Mouse (Mus musculus): ENCODE data around the gene Vstm2l. TPM values are rescaled to one million over a fixed set of nuclear protein-coding genes. Genes with fewer than 3 reads are reported as not detected.

Vstm2l gene
- polyA plus RNA-seq, 1 experiment from 2014 or later = 0.90 TPM

- Histone ChIP-seq H3K36me3 (ENCODE audit: control insufficient read depth, insufficient read depth) (no peaks in the 10 kb centered on the region), H3K9me3 (ENCODE audit: control insufficient read depth) (no peaks in the 10 kb centered on the region), H3K4me3 (ENCODE audit: low read depth, low read length) (no peak overlapping the region), H3K27ac (ENCODE audit: low read depth, low read length) (no peak overlapping the region), H3K4me2 (replicated peaks; ENCODE audit: low read depth) (peak overlapping the region; percentile 17; the same call in 1 of the 2 replicates), H3K27me3 (replicated peaks; ENCODE audit: control insufficient read depth, insufficient read depth, low read length) (peaks cover 32% of the 10 kb centered on the region), H3K4me1 (replicated peaks; ENCODE audit: control insufficient read depth, insufficient read depth, low read length) (no peaks in the 10 kb centered on the region), H3K9ac (ENCODE audit: low read depth, low read length) (no peak overlapping the region)
- WGBS = 45% methylated on average over 11 of the region's 11 CpGs
- TF ChIP-seq CTCF (IDR thresholded peaks at IDR 0.05; ENCODE audit: low read depth) = no peak; the same call in 1 of the 2 replicates
- ATAC-seq = peak; percentile 78
These were observed 21.2 kb downstream of the Vstm2l start for GRCm38 (mm10) chr2:157935444-157936171.

DNA sequence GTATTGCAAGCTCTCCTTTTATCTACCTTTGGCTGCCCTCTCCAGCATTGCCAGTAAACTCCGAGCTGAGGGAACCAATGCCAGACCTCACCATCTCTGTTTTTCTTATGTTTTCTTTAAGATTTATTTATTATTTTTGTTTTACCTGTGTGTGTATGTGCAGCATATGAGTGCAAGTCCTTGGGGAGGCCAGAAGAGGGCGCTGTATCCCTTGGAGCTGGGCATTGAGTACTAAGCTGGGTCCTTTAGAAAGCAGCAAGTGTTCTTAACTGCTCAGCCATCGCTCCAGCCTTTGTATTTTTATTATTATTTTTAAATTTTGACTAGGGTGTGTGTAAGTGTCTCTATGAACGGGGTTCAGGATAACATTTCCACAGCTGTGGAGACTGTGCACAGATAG lies 22.2 kb downstream of the Vstm2l start:
- TF ChIP-seq CTCF (IDR thresholded peaks at IDR 0.05; ENCODE audit: low read depth) = peak; percentile 17; the same call in 1 of the 2 replicates
- H3K36me3 ChIP-seq (ENCODE audit: control insufficient read depth, insufficient read depth) = no peaks in the 10 kb centered on the region
- no peak overlapping the region for H3K9ac ChIP-seq (ENCODE audit: low read depth, low read length)
- no peaks in the 10 kb centered on the region for H3K9me3 ChIP-seq (ENCODE audit: control insufficient read depth)
- no peak for ATAC-seq
- H3K4me3 ChIP-seq (ENCODE audit: low read depth, low read length) = no peak overlapping the region
- no peak overlapping the region for H3K27ac ChIP-seq (ENCODE audit: low read depth, low read length)
- 0 out of 2 replicates have a peak, but pooled peaks cover 2% of the 10 kb centered on the region for H3K4me1 ChIP-seq (replicated peaks; ENCODE audit: control insufficient read depth, insufficient read depth, low read length)
- H3K27me3 ChIP-seq (replicated peaks; ENCODE audit: control insufficient read depth, insufficient read depth, low read length) = peaks cover 42% of the 10 kb centered on the region
- WGBS = 80% methylated on average over 4 of the region's 4 CpGs
- no peak overlapping the region for H3K4me2 ChIP-seq (replicated peaks; ENCODE audit: low read depth)

DNA sequence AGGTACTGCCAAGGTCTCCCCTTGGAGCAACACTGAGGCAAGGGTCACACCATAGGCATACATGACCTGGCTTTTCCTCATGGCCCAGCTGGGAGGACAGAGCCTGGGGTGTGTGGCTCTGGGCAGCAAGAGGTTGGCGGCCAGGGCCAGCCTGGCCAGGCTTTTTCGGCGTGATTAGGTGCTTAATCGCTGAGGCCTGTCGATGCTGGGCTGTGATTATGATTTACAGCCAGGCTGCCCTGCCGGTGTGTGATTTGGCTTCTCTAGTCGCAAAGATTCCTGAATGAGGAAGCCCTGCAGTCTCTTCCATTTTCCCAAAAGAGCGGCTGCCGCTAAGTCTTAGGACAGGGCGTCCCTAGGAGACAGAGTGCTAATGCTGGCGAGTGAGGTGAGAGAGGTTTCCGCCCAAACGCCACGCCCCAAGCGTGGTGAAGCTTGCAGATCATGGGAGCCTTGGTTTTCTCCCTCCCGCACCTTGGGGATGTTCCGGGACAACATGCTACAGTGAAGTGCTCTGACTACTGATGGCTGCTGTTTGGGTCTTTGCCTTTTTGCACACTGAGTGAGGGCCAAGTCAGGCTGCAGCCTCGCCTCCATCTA lies 26.2 kb downstream of the Vstm2l start:
- Histone ChIP-seq H3K4me1 (replicated peaks; ENCODE audit: control insufficient read depth, insufficient read depth, low read length) (peaks cover 2% of the 10 kb centered on the region; the same call in 1 of the 2 replicates), H3K36me3 (ENCODE audit: control insufficient read depth, insufficient read depth) (no peaks in the 10 kb centered on the region), H3K9ac (ENCODE audit: low read depth, low read length) (no peak overlapping the region), H3K9me3 (ENCODE audit: control insufficient read depth) (no peaks in the 10 kb centered on the region), H3K27me3 (replicated peaks; ENCODE audit: control insufficient read depth, insufficient read depth, low read length) (peaks cover 63% of the 10 kb centered on the region), H3K27ac (ENCODE audit: low read depth, low read length) (no peak overlapping the region), H3K4me2 (replicated peaks; ENCODE audit: low read depth) (0 out of 2 replicates have a peak overlapping the region, but pooled peaks have one; percentile 6), H3K4me3 (ENCODE audit: low read depth, low read length) (0 out of 2 replicates have a peak overlapping the region, but pooled peaks have one; percentile 7)
- WGBS = 13% methylated on average over 18 of the region's 18 CpGs
- no peak for TF ChIP-seq CTCF (IDR thresholded peaks at IDR 0.05; ENCODE audit: low read depth)
- no peak for ATAC-seq

GRCm38 (mm10) chr2:157943514-157944155 lies 29.2 kb downstream of the Vstm2l start:
- Histone ChIP-seq H3K27ac (ENCODE audit: low read depth, low read length) (no peak overlapping the region), H3K27me3 (replicated peaks; ENCODE audit: control insufficient read depth, insufficient read depth, low read length) (peaks cover 48% of the 10 kb centered on the region), H3K4me1 (replicated peaks; ENCODE audit: control insufficient read depth, insufficient read depth, low read length) (peaks cover 2% of the 10 kb centered on the region; the same call in 1 of the 2 replicates), H3K4me2 (replicated peaks; ENCODE audit: low read depth) (peak overlapping the region; percentile 87), H3K36me3 (ENCODE audit: control insufficient read depth, insufficient read depth) (no peaks in the 10 kb centered on the region), H3K4me3 (ENCODE audit: low read depth, low read length) (peak overlapping the region; percentile 42), H3K9ac (ENCODE audit: low read depth, low read length) (peak overlapping the region; percentile 48), H3K9me3 (ENCODE audit: control insufficient read depth) (no peaks in the 10 kb centered on the region)
- peak; percentile 3; the same call in 1 of the 2 replicates for ATAC-seq
- 1% methylated on average over 41 of the region's 47 CpGs for WGBS
- peak; percentile 83 for TF ChIP-seq CTCF (IDR thresholded peaks at IDR 0.05; ENCODE audit: low read depth)

DNA sequence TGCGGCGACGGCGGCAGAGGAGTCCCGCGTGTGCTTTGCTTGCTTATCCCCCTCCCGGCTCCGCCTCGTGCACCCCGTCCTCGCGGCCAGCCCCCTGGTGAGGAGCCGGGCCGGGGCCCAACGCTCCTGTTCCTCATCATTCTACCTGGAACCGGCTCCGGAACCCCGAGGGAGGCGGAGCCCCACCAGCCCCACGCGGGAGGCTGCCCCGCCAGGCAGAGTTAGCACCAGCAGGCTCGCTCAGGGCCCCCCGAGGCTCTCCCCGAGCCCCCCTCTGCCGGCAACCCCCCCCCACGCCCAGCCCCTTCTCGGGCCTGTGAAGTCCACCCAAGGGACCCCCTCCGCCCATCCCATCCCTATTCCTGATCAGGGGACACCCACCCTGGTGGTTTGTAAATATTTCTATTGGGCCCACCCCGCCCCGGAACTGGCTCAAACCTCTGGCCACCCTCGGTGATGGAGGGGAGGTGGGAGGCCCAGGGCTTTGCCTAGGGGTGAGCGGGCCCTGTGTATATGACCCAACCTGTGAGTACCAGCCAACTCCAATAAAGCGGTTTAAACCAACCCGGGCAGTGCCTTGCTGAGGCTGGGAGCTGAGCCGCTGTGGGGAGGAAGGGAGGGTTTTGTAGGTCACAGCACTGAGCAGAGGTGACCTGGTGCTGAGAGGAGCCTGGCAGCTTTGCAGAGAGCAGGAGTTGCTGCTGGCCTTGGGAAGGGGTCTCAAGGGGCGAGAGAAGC lies 29.9 kb downstream of the Vstm2l start:
- 10% methylated on average over 37 of the region's 37 CpGs for WGBS
- no peaks in the 10 kb centered on the region for H3K36me3 ChIP-seq (ENCODE audit: control insufficient read depth, insufficient read depth)
- H3K4me3 ChIP-seq (ENCODE audit: low read depth, low read length) = peak overlapping the region; percentile 42

More for the DNA sequence above, 29.9 kb downstream of the Vstm2l start:
- no peak for TF ChIP-seq CTCF (IDR thresholded peaks at IDR 0.05; ENCODE audit: low read depth)
- Histone ChIP-seq H3K9me3 (ENCODE audit: control insufficient read depth) (no peaks in the 10 kb centered on the region), H3K9ac (ENCODE audit: low read depth, low read length) (peak overlapping the region; percentile 48), H3K4me2 (replicated peaks; ENCODE audit: low read depth) (peak overlapping the region; percentile 87), H3K27ac (ENCODE audit: low read depth, low read length) (no peak overlapping the region), H3K27me3 (replicated peaks; ENCODE audit: control insufficient read depth, insufficient read depth, low read length) (peaks cover 42% of the 10 kb centered on the region), H3K4me1 (replicated peaks; ENCODE audit: control insufficient read depth, insufficient read depth, low read length) (peaks cover 2% of the 10 kb centered on the region; the same call in 1 of the 2 replicates)
- ATAC-seq = 0 out of 2 replicates have a peak, but pooled peaks have one; percentile 17
